Mouse (Mus musculus): ENCODE results near the gene Hint3. TPM values are rescaled to one million over a fixed set of nuclear protein-coding genes. Genes with fewer than 3 reads are reported as not detected.
"Not testable (repeated sequence)": the region's sequence is repeated elsewhere in the genome, so short reads cannot be mapped to it uniquely, and the experiment has no call there.

The Hint3 gene
- polyA plus RNA-seq, 1 experiment from 2014 or later = 22.7 TPM

DNA sequence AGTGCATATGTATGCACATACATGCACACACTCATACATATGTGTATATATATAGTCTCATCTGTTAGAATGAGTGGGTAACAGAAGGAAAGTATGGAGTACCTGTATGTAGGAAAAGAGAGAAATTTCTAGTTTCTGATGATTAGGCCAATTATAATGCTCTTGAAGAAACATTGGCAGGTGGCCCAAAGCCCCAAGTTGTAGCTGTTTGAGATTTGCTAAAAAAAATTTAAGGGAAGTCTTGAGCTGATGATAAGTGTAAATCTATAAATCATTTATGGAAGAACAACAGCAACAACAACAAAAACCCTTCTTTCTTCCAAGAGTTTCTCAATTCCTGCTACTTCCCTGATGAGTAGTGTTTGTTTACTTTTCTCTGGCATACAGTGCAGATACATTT is 545 bp upstream of the Hint3 start:
- H3K9me3 ChIP-seq (ENCODE audit: low read length) = no peaks in the 10 kb centered on the region
- H3K27ac ChIP-seq (ENCODE audit: low read length) = no peak overlapping the region
- no peaks in the 10 kb centered on the region for H3K36me3 ChIP-seq (ENCODE audit: insufficient read depth, low read length)
- H3K9ac ChIP-seq (replicated peaks; ENCODE audit: low read length) = no peak overlapping the region
- no peaks in the 10 kb centered on the region for H3K4me1 ChIP-seq (ENCODE audit: insufficient read depth, low read length)
- H3K27me3 ChIP-seq (ENCODE audit: insufficient read depth, low read length) = no peaks in the 10 kb centered on the region
- H3K4me3 ChIP-seq (ENCODE audit: low read length) = no peak overlapping the region
- ATAC-seq (ENCODE audit: low FRiP score, low TSS enrichment) = no peak
- H3K4me2 ChIP-seq (replicated peaks; ENCODE audit: low read depth, low read length) = no peak overlapping the region

DNA sequence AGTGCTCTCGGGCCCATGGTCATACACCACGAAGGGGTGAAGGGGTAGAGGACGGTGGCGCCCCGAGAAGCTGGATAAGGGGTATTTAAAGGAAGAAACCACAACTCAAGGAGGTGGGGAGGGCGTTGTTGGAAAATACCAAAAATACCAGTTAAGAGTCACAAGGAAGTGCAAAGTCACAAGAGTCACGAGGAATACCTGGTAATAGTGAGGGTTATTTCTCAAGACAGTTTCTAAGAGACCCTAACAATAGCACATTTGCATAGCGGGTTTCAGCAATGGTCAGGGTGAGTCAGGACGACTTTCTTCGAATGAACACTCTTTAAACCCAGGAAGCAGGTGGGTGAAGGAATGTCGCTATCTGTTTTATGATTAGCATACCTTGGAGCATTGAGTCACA is 988 bp downstream of the Hint3 start:
- not testable (repeated sequence) for H3K9ac ChIP-seq (replicated peaks; ENCODE audit: low read length); H3K4me2 ChIP-seq (replicated peaks; ENCODE audit: low read depth, low read length); ATAC-seq (ENCODE audit: low FRiP score, low TSS enrichment); H3K27ac ChIP-seq (ENCODE audit: low read length); H3K36me3 ChIP-seq (ENCODE audit: insufficient read depth, low read length); H3K27me3 ChIP-seq (ENCODE audit: insufficient read depth, low read length); H3K4me1 ChIP-seq (ENCODE audit: insufficient read depth, low read length); H3K9me3 ChIP-seq (ENCODE audit: low read length); H3K4me3 ChIP-seq (ENCODE audit: low read length)
- 90% methylated on average over 11 of the region's 11 CpGs for WGBS

DNA sequence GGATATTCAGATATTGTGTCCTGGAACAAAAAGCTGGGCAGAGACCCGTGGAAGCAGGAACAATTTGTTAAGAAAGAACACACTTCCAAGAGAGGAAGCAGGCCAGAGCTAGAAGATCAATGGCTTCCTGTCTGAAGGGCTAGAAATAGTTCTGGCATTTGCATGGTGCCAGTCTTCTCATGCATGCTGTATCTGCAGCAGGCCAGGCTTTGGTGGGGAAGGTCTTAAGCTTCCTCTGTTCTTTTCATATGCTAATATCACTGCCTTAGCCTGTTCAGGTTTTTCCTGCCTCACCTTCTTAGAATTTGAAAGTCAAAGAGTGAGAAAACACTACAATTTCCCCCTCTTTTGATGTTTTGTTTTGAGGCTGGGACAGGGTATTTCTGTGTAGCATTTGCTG is 1.9 kb downstream of the Hint3 start:
- Histone ChIP-seq H3K27ac (ENCODE audit: low read length) (no peak overlapping the region), H3K4me2 (replicated peaks; ENCODE audit: low read depth, low read length) (no peak overlapping the region), H3K9me3 (ENCODE audit: low read length) (no peaks in the 10 kb centered on the region), H3K36me3 (ENCODE audit: insufficient read depth, low read length) (no peaks in the 10 kb centered on the region), H3K27me3 (ENCODE audit: insufficient read depth, low read length) (no peaks in the 10 kb centered on the region), H3K4me3 (ENCODE audit: low read length) (no peak overlapping the region), H3K9ac (replicated peaks; ENCODE audit: low read length) (no peak overlapping the region), H3K4me1 (ENCODE audit: insufficient read depth, low read length) (no peaks in the 10 kb centered on the region)
- ATAC-seq (ENCODE audit: low FRiP score, low TSS enrichment) = 0 out of 2 replicates have a peak, but pooled peaks have one; percentile 49
- WGBS = 21% methylated on average over 1 of the region's 1 CpGs

DNA sequence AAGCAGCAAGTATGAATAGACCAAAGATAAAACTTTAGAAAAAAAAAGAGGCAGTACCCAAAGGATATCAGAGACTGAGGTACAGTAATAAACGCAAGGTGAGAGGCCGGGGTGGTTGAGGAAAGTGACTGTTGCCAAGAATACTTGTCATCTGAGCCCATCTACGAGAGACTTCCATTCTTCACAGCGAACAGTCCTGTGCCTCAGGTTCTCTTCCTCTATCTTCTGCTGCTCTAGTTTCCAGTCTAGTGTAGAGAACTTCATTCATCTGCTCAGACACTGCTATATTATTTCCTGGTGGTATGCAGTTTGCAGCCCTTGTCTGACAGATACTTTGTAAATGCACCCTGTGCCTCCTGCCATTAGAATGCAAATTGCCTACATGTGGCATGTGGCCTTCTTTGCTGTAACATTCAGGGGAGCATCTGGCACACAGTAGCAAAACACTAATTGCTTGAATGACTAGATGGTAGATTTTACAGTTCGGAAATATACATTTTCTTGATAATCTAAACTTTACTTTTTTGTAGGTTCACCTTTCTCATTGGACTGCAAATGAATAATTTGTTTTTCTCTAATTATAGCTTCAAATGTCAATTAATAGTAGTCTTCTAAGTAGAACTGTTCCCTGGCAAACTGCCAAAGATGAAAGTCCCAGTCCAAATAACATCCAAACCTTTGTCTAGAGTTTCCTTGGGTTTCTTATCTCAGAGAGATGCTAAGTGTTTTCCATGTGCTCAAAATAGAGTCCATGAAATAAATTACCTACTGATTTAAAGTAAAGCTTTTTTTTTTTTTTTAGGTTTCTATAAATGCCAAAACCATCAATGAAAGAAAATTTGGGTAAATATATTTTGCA is 5.0 kb downstream of the Hint3 start:
- no peak overlapping the region for H3K4me2 ChIP-seq (replicated peaks; ENCODE audit: low read depth, low read length)
- no peaks in the 10 kb centered on the region for H3K27me3 ChIP-seq (ENCODE audit: insufficient read depth, low read length)
- no peaks in the 10 kb centered on the region for H3K4me1 ChIP-seq (ENCODE audit: insufficient read depth, low read length)
- H3K9ac ChIP-seq (replicated peaks; ENCODE audit: low read length) = no peak overlapping the region
- H3K9me3 ChIP-seq (ENCODE audit: low read length) = no peaks in the 10 kb centered on the region
- WGBS = 74% methylated on average over 5 of the region's 5 CpGs
- no peak overlapping the region for H3K4me3 ChIP-seq (ENCODE audit: low read length)
- no peaks in the 10 kb centered on the region for H3K36me3 ChIP-seq (ENCODE audit: insufficient read depth, low read length)
- no peak overlapping the region for H3K27ac ChIP-seq (ENCODE audit: low read length)
- ATAC-seq (ENCODE audit: low FRiP score, low TSS enrichment) = no peak

DNA sequence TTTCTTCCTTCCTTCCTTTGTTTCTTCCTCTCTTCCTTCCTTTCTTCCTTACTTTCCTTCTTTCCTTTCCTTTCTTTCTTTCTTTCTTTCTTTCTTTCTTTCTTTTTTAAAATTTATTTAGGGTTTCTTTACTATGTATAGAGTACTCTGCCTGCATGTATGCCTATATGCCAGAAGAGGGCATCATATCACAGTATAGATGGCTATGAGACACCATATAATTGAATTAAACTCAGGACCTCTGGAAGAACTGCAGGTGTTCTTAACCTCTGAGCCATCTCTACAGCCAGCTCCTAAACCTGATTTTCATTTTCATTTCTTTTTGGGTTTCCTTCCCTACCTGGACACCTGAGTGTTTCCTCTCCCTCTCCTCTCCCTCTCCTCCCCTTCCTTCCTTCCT is 6.5 kb downstream of the Hint3 start:
- H3K27ac ChIP-seq (ENCODE audit: low read length) = no peak overlapping the region
- no peak for ATAC-seq (ENCODE audit: low FRiP score, low TSS enrichment)

DNA sequence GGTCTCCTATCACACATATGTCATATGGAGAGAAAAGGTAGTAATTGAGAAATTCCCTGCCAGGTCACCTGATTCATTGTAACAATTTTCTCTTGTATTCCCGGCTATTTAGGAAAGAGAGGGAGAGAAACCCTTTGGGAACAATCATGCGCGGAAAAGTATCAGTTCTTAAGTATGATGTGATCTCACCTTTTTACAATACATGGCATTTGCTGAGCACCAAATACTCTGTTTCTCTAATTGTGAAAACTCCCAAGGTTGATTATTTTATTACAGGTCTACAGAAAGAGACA is 10.6 kb downstream of the Hint3 start:
- 44% methylated on average over 3 of the region's 3 CpGs for WGBS
- Histone ChIP-seq H3K9me3 (ENCODE audit: low read length) (no peaks in the 10 kb centered on the region), H3K4me2 (replicated peaks; ENCODE audit: low read depth, low read length) (peak overlapping the region; percentile 79), H3K4me1 (ENCODE audit: insufficient read depth, low read length) (0 out of 2 replicates have a peak, but pooled peaks cover 6% of the 10 kb centered on the region), H3K9ac (replicated peaks; ENCODE audit: low read length) (peak overlapping the region; percentile 90), H3K27ac (ENCODE audit: low read length) (no peak overlapping the region; the same call in 1 of the 2 replicates), H3K27me3 (ENCODE audit: insufficient read depth, low read length) (no peaks in the 10 kb centered on the region), H3K4me3 (ENCODE audit: low read length) (peak overlapping the region; percentile 82), H3K36me3 (ENCODE audit: insufficient read depth, low read length) (no peaks in the 10 kb centered on the region)
- no peak for ATAC-seq (ENCODE audit: low FRiP score, low TSS enrichment)

More for the DNA sequence above, 6.5 kb downstream of the Hint3 start:
- Histone ChIP-seq H3K9ac (replicated peaks; ENCODE audit: low read length) (no peak overlapping the region), H3K4me2 (replicated peaks; ENCODE audit: low read depth, low read length) (no peak overlapping the region), H3K36me3 (ENCODE audit: insufficient read depth, low read length) (no peaks in the 10 kb centered on the region), H3K4me1 (ENCODE audit: insufficient read depth, low read length) (0 out of 2 replicates have a peak, but pooled peaks cover 2% of the 10 kb centered on the region), H3K4me3 (ENCODE audit: low read length) (no peak overlapping the region), H3K9me3 (ENCODE audit: low read length) (no peaks in the 10 kb centered on the region), H3K27me3 (ENCODE audit: insufficient read depth, low read length) (no peaks in the 10 kb centered on the region)

DNA sequence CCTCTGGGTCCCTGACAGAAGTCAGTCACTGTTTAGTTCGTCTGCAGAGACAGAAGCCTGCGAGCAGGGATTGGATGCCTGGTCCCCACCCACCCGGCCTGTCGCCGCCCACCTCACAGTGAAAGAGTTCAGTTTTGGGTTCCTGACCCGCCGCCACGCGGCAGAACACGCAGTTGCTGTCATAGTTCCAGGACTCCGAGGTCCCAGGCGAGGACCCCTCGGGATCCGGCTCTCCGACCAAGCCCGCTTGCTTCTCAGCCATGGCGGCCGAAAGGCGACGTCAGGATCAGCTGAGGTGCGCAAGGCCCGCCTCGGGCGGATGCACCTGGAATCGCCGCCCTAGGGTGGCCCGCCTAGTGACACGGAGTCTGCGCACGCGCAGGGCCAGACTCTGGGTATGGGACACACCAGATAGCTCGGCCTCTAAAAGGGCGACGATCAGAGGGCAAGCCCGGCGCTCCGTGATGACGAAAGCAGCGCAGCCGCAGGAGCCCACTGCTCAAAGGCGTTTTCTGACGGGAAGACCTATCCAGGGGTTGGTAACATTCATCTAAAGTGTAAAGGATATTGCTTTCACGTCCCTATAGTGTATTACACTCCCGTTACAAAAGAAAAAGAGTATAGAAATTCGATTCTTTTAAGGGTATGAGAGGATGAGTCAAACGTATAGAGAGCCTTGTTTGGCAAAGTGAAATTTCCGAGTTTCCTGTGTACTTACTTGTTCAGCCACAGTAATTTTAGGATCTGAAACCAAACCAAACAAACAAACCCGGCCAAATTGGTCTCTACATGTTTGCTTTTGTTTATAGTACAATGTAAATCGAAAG is 11.1 kb downstream of the Hint3 start:
- Histone ChIP-seq H3K9me3 (ENCODE audit: low read length) (no peaks in the 10 kb centered on the region), H3K9ac (replicated peaks; ENCODE audit: low read length) (peak overlapping the region; percentile 90), H3K27me3 (ENCODE audit: insufficient read depth, low read length) (no peaks in the 10 kb centered on the region), H3K4me1 (ENCODE audit: insufficient read depth, low read length) (0 out of 2 replicates have a peak, but pooled peaks cover 6% of the 10 kb centered on the region), H3K27ac (ENCODE audit: low read length) (peak overlapping the region; percentile 97), H3K4me2 (replicated peaks; ENCODE audit: low read depth, low read length) (peak overlapping the region; percentile 79), H3K4me3 (ENCODE audit: low read length) (peak overlapping the region; percentile 82), H3K36me3 (ENCODE audit: insufficient read depth, low read length) (no peaks in the 10 kb centered on the region)
- under 1% methylated on average over 49 of the region's 49 CpGs for WGBS
- peak; percentile 100 for ATAC-seq (ENCODE audit: low FRiP score, low TSS enrichment)

GRCm38 (mm10) chr10:30613039-30613438 is 16.4 kb downstream of the Hint3 start:
- WGBS = 86% methylated on average over 4 of the region's 4 CpGs
- Histone ChIP-seq H3K4me3 (ENCODE audit: low read length) (no peak overlapping the region), H3K36me3 (ENCODE audit: insufficient read depth, low read length) (0 out of 2 replicates have a peak, but pooled peaks cover 4% of the 10 kb centered on the region), H3K9ac (replicated peaks; ENCODE audit: low read length) (no peak overlapping the region), H3K9me3 (ENCODE audit: low read length) (no peaks in the 10 kb centered on the region), H3K27me3 (ENCODE audit: insufficient read depth, low read length) (no peaks in the 10 kb centered on the region), H3K27ac (ENCODE audit: low read length) (no peak overlapping the region), H3K4me1 (ENCODE audit: insufficient read depth, low read length) (0 out of 2 replicates have a peak, but pooled peaks cover 4% of the 10 kb centered on the region), H3K4me2 (replicated peaks; ENCODE audit: low read depth, low read length) (no peak overlapping the region)
- ATAC-seq (ENCODE audit: low FRiP score, low TSS enrichment) = no peak

DNA sequence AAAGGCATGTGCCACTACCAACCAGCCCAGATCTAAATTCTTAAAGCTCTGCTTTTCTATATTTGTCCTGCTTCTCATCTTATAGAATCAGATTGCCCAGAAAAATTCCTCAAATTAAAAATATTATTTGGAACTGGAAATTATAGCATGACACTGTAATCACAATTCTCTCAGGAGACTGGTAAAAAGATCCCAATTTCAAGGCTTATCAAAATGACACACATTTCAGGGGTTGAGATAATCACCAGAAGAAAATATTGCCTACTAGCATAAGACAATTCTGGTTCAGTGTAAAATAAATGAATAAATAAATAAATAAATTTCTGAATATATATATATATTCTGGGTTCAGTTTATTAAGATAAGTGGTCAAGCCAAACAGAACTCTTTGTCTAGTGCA is 19.8 kb downstream of the Hint3 start:
- Histone ChIP-seq H3K36me3 (ENCODE audit: insufficient read depth, low read length) (0 out of 2 replicates have a peak, but pooled peaks cover 7% of the 10 kb centered on the region), H3K9me3 (ENCODE audit: low read length) (no peaks in the 10 kb centered on the region), H3K4me2 (replicated peaks; ENCODE audit: low read depth, low read length) (no peak overlapping the region), H3K9ac (replicated peaks; ENCODE audit: low read length) (no peak overlapping the region), H3K27me3 (ENCODE audit: insufficient read depth, low read length) (no peaks in the 10 kb centered on the region), H3K4me3 (ENCODE audit: low read length) (no peak overlapping the region), H3K4me1 (ENCODE audit: insufficient read depth, low read length) (no peaks in the 10 kb centered on the region), H3K27ac (ENCODE audit: low read length) (no peak overlapping the region)
- no peak for ATAC-seq (ENCODE audit: low FRiP score, low TSS enrichment)

DNA sequence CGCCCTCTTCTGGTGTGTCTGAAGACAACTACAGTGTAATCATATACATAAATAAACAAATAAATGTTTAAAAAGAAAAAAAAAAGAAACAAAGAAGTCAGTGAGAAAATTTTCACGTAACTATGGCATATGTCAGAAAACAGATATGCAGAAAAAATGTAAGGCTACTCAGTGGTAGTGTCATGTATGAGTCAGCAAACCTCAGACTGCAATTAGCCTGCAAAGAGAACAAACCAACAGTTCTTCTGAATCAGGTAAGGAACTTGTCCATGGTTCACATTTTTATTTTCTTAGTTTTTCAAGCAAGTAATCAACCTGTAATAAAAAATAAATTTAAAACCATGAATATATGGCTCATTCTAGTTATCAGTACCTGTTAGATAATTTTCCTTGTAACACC is 21.3 kb downstream of the Hint3 start:
- Histone ChIP-seq H3K4me2 (replicated peaks; ENCODE audit: low read depth, low read length) (no peak overlapping the region), H3K27ac (ENCODE audit: low read length) (no peak overlapping the region), H3K27me3 (ENCODE audit: insufficient read depth, low read length) (no peaks in the 10 kb centered on the region), H3K9me3 (ENCODE audit: low read length) (no peaks in the 10 kb centered on the region), H3K4me3 (ENCODE audit: low read length) (no peak overlapping the region), H3K36me3 (ENCODE audit: insufficient read depth, low read length) (0 out of 2 replicates have a peak, but pooled peaks cover 7% of the 10 kb centered on the region), H3K9ac (replicated peaks; ENCODE audit: low read length) (no peak overlapping the region), H3K4me1 (ENCODE audit: insufficient read depth, low read length) (no peaks in the 10 kb centered on the region)
- no peak for ATAC-seq (ENCODE audit: low FRiP score, low TSS enrichment)
- WGBS = 72% methylated on average over 2 of the region's 2 CpGs

Data from kidney, embryonic 16.5 days (tissue).